Comparison of ENCODE assay signal across 10 mouse cellular contexts in the genomic region with DNA sequence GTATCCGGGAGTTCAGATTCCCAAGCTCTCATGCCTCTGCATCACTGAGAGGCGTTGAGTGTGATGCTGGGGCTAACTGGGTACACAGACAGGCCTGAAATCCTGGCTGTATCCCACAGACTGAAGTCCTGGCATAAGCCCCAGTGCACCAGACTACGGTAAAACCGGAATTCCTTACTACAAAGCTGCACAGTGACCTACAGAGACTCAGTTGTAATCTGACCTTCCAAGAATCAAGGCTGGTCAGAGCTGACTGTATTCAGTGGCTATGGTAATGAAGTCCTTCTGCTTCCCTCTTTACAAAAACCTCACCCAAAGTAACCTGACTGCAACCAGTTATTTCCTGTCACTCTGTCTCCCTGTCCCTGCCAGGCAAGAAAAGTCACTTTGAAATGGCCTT. TPM values are rescaled to one million over a fixed set of nuclear protein-coding genes. Genes with fewer than 3 reads are reported as not detected.
A peak's percentile ranks its signal among the peaks of the same experiment; 100 is the strongest.
DNase-seq lines count a peak whose midpoint lies in the region; ATAC-seq and TF ChIP-seq lines count a peak whose summit lies in the region.
"Had no signal": no experiment of that assay in that cellular context is flagged by ENCODE, and none has a peak within 500 bp of the region (broad histone marks: within the 10 kb centered on the region; RNA-seq: fewer than 3 reads in every experiment).

No protein-coding gene starts in this region.

- no peak overlapping the region for H3K9ac ChIP-seq in lung, postnatal 0 days (replicated peaks; ENCODE audit: low read depth)
- no peak overlapping the region for H3K9ac ChIP-seq in stomach, embryonic 16.5 days (ENCODE audit: low read length)
- H3K9ac ChIP-seq: liver, postnatal 0 days had no signal

- 43% methylated on average over 4 of the region's 4 CpGs for WGBS in lung, postnatal 0 days
- 66% methylated on average over 4 of the region's 4 CpGs for WGBS in stomach, embryonic 16.5 days

- TF ChIP-seq CTCF in lung, postnatal 0 days (IDR thresholded peaks at IDR 0.05), result no peak

- DNase-seq in adrenal gland, postnatal 10 days, result peak; percentile 24
- DNase-seq in adrenal gland, adult 8-10 months, result no peak
- DNase-seq in lung, postnatal 0 days (ENCODE audit: low spot score), result peak; percentile 57
- no peak for DNase-seq in lung, postnatal 14 days
- DNase-seq in layer of hippocampus, adult 9-10 months (ENCODE audit: low spot score), result no peak
- no peak for DNase-seq in c-Kit-positive CD71-positive TER-119-positive erythroid progenitor cells, embryonic 14.5 days (ENCODE audit: low spot score)
- DNase-seq: liver, postnatal 0 days; midbrain, embryonic 14.5 days had no signal

- no peak overlapping the region for H3K27ac ChIP-seq in lung, postnatal 0 days (ENCODE audit: low read length)
- H3K27ac ChIP-seq in stomach, embryonic 16.5 days (ENCODE audit: low read length), result no peak overlapping the region

- no peaks in the 10 kb centered on the region for H3K4me1 ChIP-seq in lung, postnatal 0 days (ENCODE audit: insufficient read depth, low read depth, low read length)
- peaks cover 5% of the 10 kb centered on the region; the same call in 1 of the 2 replicates for H3K4me1 ChIP-seq in stomach, embryonic 16.5 days (ENCODE audit: control insufficient read depth, insufficient read depth, low read length)

- no peaks in the 10 kb centered on the region for H3K9me3 ChIP-seq in lung, postnatal 0 days (ENCODE audit: low read length)
- no peaks in the 10 kb centered on the region for H3K9me3 ChIP-seq in stomach, embryonic 16.5 days (replicated peaks; ENCODE audit: control insufficient read depth, low read length)

- TF ChIP-seq EP300 in lung, postnatal 0 days (IDR thresholded peaks at IDR 0.05), result no peak

- H3K4me3 ChIP-seq in lung, postnatal 0 days (ENCODE audit: low read depth, low read length), result no peak overlapping the region
- H3K4me3 ChIP-seq in stomach, embryonic 16.5 days (replicated peaks; ENCODE audit: low read length), result no peak overlapping the region

- H3K36me3 ChIP-seq in lung, postnatal 0 days (ENCODE audit: insufficient read depth, low read length), result no peaks in the 10 kb centered on the region
- no peaks in the 10 kb centered on the region for H3K36me3 ChIP-seq in stomach, embryonic 16.5 days (ENCODE audit: control insufficient read depth, insufficient read depth, low read length)

- peak; percentile 33; the same call in 1 of the 2 replicates for ATAC-seq in lung, postnatal 0 days
- 0 out of 2 replicates have a peak, but pooled peaks have one; percentile 13 for ATAC-seq in granulocyte monocyte progenitor cell, adult 5-6 weeks (replicated peaks; ENCODE audit: poor library complexity, severe bottlenecking)
- ATAC-seq in stomach, embryonic 16.5 days (ENCODE audit: insufficient read depth, low FRiP score), result peak; percentile 38; the same call in 1 of the 2 replicates
- ATAC-seq: liver, postnatal 0 days had no signal

- H3K27me3 ChIP-seq in lung, postnatal 0 days (replicated peaks; ENCODE audit: insufficient read depth, low read length), result no peaks in the 10 kb centered on the region
- H3K27me3 ChIP-seq in stomach, embryonic 16.5 days (ENCODE audit: control insufficient read depth, insufficient read depth, low read length), result no peaks in the 10 kb centered on the region

- H3K4me2 ChIP-seq in lung, postnatal 0 days (replicated peaks; ENCODE audit: low read depth, low read length), result no peak overlapping the region
- no peak overlapping the region for H3K4me2 ChIP-seq in stomach, embryonic 16.5 days (ENCODE audit: low read depth, low read length)

RNA-seq across cellular contexts. Expression of a gene that starts 47.4 kb away (rescaled TPM):
- 100 to 1,000 TPM; 120 TPM for total RNA-seq in adrenal gland, postnatal 10 days (2021)
- 100 to 1,000 TPM; 108 to 171 (median 144) TPM for total RNA-seq in adrenal gland, adult 8-10 months (2022)
- polyA plus RNA-seq in lung, postnatal 0 days (2015; fragmentation: Nextera tagmentation; extraction: Ambion mirVana), result 962 and 974 TPM in 2 replicates
- 22.5 and 27.5 TPM in 2 replicates for total RNA-seq in granulocyte monocyte progenitor cell, adult 5-6 weeks (2014; fragmentation: Nextera tagmentation)
- total RNA-seq in granulocyte monocyte progenitor cell, adult 5-6 weeks (2017), result 27.7 and 31.3 TPM in 2 replicates
- polyA plus RNA-seq in stomach, embryonic 16.5 days (2015; fragmentation: Nextera tagmentation; extraction: Ambion mirVana), result 452 and 514 TPM in 2 replicates

Comparison
In these comparisons a context has a peak if more than half of its experiments do, and no peak if none do; other contexts are left out.
1. DNase-seq: peak in adrenal gland, postnatal 10 days (single experiment) and lung, postnatal 0 days (single experiment); none in adrenal gland, adult 8-10 months (single experiment), lung, postnatal 14 days (single experiment), layer of hippocampus, adult 9-10 months (single experiment) and c-Kit-positive CD71-positive TER-119-positive erythroid progenitor cells, embryonic 14.5 days (single experiment).
2. Peak in every context shown above with its lines, with median percentiles within 50 percentile points of each other: ATAC-seq.